Mouse (Mus musculus) thymus, postnatal 4 days (tissue): ENCODE data around the gene Dnajb12.
A peak's percentile ranks its signal among the peaks of the same experiment; 100 is the strongest.

Experiments used
- DNase-seq: peaks from one replicate; pipeline ENCODE4 v3.0.0; 2021

The Dnajb12 gene

DNA sequence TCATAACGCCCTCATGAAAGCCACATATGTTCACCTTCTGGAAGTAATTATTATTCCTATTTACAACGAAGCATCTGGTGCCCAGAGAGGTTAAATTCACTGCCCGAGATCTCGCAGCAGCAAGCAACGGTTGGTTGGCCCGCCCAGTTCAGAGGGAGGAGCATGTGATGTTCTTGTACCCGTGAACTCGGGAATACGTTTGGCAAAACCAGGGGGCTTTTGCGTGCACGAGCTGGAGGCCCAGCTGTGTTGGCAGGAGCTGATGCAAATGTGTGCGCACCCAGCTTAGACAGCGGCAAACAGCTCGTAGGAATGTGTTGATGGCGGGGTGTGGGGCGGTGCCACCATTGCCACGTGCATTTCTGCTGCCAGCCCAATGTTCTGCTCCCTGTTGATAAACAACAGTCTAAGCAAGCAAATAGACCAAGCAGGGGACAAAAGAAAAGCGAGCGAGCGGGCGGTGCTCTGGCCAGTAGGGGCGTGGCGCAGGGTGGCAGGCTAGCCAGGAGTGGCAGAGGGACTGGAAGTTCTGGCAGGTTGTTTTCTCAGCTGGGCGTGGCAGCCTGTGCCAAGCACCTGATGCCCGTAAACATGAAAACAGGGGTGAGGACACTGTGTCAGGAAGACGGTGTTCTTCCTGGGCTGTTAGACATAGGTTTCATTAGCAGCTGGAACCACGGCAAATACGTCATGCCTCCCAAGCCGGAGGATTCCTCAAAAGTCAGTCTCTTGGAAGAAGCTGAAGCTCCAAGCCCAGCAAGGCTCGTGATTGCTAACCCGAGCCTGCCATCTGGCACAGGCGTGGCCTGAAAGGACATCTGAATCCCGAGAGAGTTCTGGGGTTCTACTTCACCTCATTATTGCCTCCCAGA, 41.7 kb downstream of the Dnajb12 start:
- DNase-seq, result peak; percentile 66

DNA sequence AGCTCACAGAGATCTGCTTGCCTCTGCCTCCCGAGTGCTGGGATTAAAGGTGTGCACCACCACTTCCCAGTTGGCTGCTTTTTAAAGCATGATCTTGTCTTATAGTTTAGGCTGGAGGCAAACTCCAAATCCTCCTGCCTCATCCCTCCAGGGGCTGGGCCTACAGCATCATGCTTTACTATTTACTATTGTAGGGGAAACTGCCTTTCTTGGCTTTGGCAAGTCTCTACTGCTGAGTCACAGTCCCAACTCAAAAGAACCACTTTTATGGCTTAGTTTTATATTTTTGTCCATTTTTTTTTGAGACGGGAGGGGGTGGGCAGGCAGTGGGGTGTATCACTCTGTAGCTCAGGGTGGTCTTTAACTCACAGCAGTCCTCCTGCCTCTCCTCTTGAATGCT, 44.1 kb downstream of the Dnajb12 start:
- no peak for DNase-seq

DNA sequence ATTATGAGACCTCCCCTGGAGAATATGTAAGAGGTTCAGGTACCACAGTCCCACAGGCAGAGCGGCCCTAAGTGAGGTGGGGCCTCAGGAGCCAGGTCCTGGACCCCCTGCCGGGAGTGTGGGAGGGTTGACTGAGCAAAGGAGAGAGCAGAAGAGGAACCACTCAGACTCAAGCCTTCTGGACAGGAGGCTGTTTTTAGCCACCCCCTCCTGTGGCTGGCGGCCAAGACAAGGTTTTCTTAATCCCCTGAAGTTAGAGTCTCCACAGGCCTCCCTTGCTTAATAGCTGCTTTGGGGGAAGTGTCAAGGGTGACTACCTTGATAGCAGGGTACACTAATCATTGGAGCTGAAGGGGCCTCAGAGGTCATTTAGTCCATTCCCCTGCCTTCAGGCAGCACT, 44.9 kb downstream of the Dnajb12 start:
- DNase-seq, result no peak

DNA sequence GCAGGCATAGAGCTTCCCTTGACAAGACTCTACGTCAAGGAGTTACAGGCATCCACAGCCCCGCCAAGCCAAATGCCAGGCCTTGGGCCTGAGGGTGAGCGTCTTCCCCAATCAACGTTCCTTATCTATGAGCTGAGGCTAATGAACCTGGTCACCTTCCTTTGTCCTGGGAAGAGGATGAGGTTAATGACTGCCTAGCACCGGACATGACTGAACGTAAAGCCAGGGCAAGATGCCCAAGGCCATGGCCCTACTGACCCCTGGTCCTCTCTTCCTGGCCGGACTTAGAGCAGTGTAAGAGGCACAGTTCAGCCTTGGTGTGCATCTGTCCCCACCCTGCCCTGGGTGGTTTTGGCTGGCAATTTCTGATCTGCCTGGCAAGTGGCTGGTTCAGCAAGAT, 49.8 kb downstream of the Dnajb12 start:
- DNase-seq, result no peak

DNA sequence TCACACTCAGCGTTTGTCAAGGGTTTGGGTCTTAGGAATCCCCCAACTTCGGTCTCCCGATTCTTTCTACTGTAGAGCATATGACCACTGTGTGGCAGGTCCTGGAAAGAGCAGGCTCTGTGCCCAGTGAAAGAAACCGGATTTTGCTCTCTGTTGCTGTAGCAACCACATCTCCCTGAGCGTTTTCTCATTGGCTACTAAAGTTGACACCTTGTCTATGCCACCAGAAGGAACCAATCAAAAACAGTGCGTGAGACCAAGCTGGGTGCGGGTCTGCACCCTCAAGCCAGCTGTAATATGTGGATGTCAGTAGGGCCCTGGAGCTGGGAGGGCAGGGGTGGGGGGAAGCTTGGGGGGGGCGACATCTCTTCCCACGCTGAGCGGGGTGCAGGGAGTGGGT, 51.6 kb downstream of the Dnajb12 start:
- DNase-seq, result no peak

DNA sequence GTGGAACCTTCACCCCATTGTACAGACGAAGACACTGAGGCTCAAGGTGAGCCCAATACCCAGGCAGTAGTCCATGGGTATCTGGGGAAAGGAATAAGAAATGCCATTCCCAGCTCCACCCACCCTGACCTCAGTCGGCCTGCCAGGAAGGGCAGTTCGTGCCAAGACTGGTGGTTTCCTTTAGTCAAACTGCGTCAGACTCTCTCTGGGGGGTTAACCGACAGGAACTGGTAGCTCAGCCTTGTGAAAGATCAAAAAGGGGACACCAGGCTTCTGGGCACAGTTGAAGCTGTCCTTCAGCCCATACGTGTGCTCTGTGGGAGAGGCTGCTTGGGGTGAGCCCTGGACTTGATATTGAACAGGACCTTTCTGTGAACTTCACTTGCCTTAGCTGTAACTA, 53.2 kb downstream of the Dnajb12 start:
- no peak for DNase-seq

DNA sequence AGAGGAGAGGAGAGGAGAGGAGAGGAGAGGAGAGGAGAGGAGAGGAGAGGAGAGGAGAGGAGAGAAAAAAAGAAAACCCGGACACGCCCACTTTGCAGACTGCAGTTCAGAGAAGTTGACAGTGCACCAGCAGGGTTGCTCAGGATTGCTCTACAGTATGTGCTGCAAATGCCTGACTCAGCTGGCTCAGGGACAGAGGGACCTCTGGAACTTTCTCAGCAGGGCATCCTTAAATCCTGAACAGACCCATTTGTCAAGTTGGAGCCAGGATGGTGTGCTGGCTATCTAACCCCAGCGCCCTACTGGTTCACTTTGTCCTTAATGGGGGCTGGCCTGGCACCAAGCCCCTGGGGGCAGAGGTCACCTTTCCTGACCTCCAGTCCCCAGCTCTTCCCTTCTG, 54.7 kb downstream of the Dnajb12 start:
- no peak for DNase-seq

DNA sequence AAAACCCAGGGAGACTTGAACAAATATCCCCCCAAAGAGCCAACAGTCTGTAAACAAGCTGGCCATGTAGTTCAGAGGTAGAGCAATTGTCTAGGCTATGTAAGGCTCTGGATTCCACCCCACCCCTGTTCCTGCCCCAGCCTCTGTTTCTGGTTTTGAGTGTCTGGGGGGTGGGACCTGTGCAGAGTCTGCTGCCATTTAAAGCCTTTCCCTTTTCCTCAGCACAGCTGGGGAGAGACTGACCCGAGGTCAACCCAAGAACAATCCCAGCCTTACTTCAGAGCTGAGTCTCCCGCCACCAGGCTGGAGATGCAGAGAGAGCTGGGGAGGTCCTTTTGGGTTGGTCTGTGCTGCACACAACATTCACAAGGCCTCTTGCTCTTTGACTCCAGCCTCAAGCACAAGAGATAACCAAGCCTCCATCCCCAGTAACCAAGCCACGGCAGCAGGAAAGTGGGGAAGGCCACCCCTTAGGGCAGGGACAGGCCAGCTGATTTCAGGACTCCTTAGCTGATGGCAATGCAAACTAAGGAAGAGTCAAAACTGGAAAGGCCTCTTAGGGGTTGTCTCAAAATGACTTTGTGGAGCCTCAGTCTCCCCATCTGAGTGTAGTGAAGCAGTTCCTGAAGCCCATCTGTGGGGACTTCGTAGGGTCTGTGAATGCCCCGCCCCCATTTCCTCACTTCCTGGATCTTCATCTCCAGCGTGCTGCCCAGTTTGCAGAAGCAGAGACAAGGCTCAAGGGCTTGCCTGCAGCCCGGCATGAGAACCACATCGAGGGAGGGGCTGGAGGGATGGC, 56.9 kb downstream of the Dnajb12 start:
- DNase-seq, result peak; percentile 62

DNA sequence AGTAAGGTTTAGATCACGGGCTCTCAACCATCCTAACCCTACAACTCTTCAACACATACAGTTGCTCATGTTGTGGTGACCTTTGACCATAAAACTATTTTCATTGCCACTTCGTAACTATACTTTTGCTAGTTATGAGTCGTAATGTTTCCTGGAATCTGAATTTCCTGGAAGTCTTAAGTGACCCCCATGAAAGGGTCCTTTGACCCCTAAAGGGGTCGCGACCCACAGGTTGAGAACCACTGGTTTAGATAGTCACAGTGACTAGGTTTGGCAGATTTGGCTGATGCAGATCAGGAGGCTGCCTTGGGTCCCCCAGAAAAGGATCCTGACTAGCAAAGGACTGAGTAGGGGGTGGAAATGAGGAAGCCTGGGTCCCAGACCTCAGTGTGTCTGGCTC, 59.3 kb downstream of the Dnajb12 start:
- DNase-seq, result no peak

DNA sequence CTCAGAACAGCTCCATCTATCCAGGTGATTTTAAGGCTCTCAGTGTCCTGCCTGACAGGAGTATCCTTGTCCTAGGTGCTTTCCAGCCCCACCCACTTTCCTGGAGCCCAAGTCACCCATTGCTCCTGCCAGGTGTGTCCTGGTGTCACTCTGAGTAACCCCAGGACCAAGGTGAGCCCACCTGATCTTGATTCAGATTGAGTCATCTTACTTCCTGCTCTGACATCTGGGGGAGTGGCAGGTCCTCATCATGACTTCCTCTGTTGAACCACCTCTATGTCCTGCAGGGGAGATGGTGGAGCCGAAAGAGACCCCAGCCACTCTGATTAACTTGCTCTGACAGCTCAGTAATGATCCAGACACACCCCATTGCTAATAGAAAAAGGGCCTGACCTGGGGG, 59.7 kb downstream of the Dnajb12 start:
- DNase-seq, result no peak

DNA sequence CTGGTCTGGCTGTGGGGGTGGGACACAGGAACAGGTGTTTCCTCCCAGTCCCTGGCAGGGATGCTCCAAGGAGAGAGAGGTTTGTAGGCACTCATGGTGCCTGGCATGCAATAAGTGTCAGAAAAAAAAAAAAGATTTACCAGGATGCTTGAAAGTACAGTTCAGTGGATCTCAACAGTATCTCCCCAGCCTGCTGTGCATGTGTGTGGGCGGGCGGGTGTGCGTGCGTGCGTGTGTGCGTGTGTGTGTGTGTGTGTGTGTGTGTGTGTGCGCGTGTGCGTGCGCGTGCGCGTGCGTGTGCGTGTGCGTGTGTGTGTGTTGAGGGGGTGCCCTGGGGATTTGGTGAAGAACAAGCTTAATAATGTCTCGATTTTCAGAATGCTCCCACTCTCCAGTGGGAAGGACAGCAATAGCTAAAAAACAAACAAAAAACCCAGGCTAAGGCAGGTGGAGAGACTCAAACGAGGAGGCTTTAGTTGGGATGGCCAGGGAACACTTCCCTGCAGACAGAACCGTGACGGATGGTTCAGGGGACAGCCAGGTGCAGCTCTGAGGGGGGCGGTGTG, 63.0 kb downstream of the Dnajb12 start:
- DNase-seq, result peak; percentile 58

DNA sequence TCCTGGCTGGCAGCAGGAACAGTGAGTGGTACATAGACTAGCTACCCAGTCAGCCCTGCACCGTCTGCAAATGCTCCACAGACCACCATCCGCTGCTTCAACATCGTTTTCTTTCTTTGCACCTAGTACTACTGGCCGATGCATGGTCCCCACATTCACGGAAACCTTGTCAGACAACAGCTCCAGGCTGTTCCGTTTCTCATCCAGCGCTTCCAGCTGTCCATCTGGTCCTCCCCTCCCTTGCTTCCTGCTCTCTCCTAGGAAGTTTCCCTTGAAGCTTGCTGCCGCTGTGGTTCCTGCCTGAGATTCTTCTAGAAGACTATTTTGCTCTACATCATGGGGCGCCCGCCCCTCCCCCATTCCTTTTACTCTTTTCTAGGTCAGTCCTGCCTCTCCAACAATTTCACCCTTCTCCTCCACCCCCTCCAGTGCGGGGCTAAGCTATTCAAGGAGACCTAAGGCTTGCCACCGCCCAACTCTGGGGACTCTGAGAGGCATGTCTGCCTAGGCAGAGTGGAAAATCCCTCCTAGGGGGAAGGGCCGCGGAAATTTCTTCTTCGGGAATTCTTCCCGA, 63.6 kb downstream of the Dnajb12 start:
- DNase-seq, result peak; percentile 66

DNA sequence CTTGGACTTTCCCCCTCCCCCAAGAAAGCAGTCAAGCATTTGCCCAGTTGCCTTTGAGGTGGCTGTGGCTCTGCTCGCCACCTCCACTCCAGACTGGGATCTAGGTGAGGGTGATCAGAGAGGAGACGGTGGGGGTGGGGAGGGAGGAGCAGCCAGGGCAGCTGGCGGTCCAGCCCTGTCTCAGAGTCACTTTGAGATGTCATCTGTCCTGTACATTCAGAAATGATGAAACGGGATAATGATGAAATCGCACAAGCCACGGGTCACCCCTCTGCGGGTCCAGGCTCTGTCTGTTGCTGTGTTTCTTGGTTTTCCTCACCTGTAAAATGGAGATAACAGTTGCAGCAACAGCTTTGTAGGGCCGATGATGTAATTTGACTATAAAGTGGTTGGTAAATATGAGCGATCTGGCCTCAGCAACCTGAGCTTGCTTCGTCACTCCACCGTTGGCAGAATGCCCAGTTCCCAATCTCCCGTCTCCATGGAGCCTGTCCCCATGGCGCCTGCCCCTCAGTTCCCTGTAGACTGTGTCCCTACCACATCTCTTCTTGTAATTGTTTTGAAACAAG, 64.1 kb downstream of the Dnajb12 start:
- no peak for DNase-seq

DNA sequence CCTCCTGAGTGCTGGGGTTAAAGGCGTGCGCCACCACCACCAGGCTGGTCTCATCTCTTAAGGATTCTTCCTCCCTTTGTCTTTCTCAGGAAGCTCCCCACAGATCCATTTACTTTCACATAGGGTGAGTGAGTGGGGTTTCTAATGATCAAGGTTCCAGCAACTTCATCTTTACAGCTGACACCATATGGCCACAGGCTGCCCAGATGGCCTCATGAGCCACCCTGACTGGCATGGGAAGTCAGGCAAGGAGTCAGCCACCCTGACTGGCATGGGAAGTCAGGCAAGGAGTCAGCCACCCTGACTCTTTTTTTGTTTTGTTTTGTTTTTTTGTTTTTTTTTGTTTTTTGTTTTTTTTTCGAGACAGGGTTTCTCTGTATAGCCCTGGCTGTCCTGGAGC, 66.1 kb downstream of the Dnajb12 start:
- no peak for DNase-seq

DNA sequence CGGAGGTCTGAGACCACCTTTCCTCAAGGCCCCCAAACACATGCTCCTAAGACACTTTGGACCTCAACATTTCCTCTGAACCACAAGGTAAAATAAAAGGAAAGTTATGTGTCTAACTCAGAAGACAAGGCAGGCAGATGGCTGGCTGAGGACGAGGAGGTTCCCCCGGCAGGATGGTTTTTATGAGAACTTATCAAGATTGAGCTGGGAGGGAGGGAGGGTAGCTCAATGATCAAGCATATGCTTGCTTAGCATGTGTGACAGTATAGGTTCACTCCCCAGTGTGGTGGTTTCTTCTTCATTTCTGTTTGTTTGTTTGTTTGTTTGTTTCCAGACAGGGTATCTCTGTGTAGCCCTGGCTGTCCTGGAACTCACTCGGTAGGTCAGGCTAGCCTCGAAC, 67.0 kb downstream of the Dnajb12 start:
- no peak for DNase-seq

DNA sequence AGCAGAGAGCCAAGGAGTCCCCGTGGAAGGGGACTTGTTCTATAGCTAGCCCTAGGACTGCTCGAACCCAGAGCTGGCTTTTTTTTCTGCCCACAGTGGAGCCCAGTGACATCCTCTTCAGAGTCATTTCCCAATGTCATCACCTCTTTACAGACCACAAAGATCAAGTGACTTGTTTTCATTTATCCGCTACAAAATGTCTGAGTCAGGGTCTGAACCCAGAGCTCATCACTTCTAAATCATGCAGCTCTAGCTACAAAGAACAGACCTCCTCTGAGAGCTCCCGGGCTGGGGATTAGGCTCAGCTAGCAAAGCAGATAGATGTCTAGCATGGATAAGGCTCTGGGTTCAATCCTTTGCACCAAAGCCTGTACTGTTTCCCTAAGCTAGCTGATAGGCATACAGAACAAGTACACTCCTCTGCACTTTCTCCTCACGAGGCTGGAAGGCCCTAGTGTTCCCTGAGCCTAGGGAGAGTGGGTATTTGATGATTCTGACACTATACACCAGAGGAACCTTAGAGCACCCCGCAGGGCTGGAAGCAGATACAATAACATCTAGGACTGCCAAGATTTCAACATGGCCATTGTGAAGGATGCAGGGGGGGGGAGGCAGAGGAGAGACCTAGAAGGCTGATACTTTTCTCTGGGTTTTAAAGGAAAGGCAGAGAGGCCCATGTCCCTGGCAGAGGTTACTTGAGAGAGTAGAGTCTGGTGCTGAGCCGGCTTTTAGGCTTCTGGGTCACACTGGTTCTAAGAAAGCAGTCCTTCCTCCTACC, 68.1 kb downstream of the Dnajb12 start:
- no peak for DNase-seq

DNA sequence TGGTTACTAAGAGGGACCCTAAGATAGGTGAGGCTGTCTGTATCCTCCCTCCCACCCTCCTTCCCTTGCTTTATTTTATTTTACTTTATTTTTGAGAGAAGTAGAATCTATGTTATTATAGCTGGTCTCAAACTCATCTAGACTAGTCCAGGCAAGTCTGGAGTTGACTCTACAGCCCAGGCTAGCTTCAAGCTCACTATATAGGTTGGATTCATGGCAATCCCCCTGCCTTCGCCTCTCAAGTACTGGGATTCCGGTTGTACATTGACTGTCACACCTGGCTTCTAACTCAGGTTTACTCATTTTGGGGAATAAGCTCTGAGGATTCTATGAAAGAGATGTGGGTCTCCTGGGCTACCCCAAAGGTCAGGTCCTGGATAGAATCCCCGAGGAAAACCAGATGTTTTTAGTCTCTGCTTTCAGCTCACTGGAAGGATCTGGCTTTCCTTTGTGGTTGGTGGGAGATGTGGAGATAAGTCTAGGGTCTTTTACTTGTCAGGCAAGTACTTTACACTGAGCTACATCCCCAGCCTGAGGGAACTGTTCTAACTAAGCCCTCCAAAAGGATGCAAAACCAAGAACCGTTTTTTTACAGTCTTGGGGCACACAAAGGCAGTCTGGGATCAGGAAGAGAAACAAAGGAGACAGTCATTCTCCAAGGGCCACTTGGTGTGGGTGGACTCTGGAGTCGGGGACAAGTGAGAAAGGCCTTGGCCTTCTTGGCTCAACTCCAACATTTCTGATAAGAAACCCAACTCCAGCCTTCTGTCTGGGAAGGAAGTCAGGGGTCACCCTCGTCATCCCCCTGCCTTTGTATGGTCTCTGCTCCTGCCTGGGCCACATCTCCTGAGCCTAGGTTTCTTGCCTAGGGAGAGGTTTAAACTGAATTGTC, 69.3 kb downstream of the Dnajb12 start:
- peak; percentile 28 for DNase-seq
